Mouse (Mus musculus) urinary bladder, postnatal 25 days (tissue): ENCODE measurements at regions not wholly inside any gene's neighbourhood (a gene's known extent, or its start where the extent isn't known, plus 50 kb on each side); places are given as distances from the start of the nearest gene placed in this dataset.
"Not testable (repeated sequence)": the region's sequence is repeated elsewhere in the genome, so short reads cannot be mapped to it uniquely, and the experiment has no call there.

Experiments used
- DNase-seq: peaks from one replicate; pipeline ENCODE4 v3.0.0; 2022; ENCODE audit warnings: low spot score

GRCm38 (mm10) chr4:153616938-153617337 lies 134.3 kb upstream of the Ajap1 start:
- DNase-seq: no peak

GRCm38 (mm10) chr4:153620871-153621270 lies 138.3 kb upstream of the Ajap1 start:
- DNase-seq: no peak

GRCm38 (mm10) chr4:153631161-153631560 lies 148.6 kb upstream of the Ajap1 start:
- DNase-seq: no peak

- no peak for DNase-seq
Measured at GRCm38 (mm10) chr4:153632056-153632455, 149.4 kb upstream of the Ajap1 start.

GRCm38 (mm10) chr4:153632551-153632950 lies 149.9 kb upstream of the Ajap1 start:
- DNase-seq: no peak

GRCm38 (mm10) chr4:153633260-153633659 lies 150.6 kb upstream of the Ajap1 start:
- no peak for DNase-seq

- DNase-seq: no peak
Measured at GRCm38 (mm10) chr4:153634221-153634881, 151.7 kb upstream of the Ajap1 start.

- DNase-seq: no peak
Measured at GRCm38 (mm10) chr4:153637989-153638388, 155.4 kb upstream of the Ajap1 start.

GRCm38 (mm10) chr4:153651849-153652248 lies 169.2 kb upstream of the Ajap1 start:
- no peak for DNase-seq

- DNase-seq: no peak
Measured at GRCm38 (mm10) chr4:153652841-153653240, 170.2 kb upstream of the Ajap1 start.

GRCm38 (mm10) chr4:153662731-153663130 lies 180.1 kb upstream of the Ajap1 start:
- DNase-seq: no peak

GRCm38 (mm10) chr4:153666626-153667236 lies 184.1 kb upstream of the Ajap1 start:
- not testable (repeated sequence) for DNase-seq

GRCm38 (mm10) chr4:153669070-153669469 lies 186.5 kb upstream of the Ajap1 start:
- DNase-seq: no peak

GRCm38 (mm10) chr4:153670216-153670615 lies 187.6 kb upstream of the Ajap1 start:
- DNase-seq: no peak

GRCm38 (mm10) chr4:153675431-153675830 lies 192.8 kb upstream of the Ajap1 start:
- no peak for DNase-seq

- peak; percentile 5 for DNase-seq
Measured at GRCm38 (mm10) chr4:153679151-153679550, 196.5 kb upstream of the Ajap1 start.

GRCm38 (mm10) chr4:153688441-153688840 lies 205.8 kb upstream of the Ajap1 start:
- DNase-seq: no peak

GRCm38 (mm10) chr4:153693881-153694280 lies 211.3 kb upstream of the Ajap1 start:
- no peak for DNase-seq

- DNase-seq: no peak
Measured at GRCm38 (mm10) chr4:153696426-153697040, 213.9 kb upstream of the Ajap1 start.

- no peak for DNase-seq
Measured at GRCm38 (mm10) chr4:153707218-153707617, 224.6 kb upstream of the Ajap1 start.

GRCm38 (mm10) chr4:153714995-153715645 lies 232.5 kb upstream of the Ajap1 start:
- DNase-seq: no peak

GRCm38 (mm10) chr4:153717273-153717672 lies 234.7 kb upstream of the Ajap1 start:
- DNase-seq: no peak

GRCm38 (mm10) chr4:153724045-153724444 lies 233.0 kb upstream of the A430005L14Rik start:
- DNase-seq: no peak
